Comparison of ENCODE assay signal across 8 mouse cellular contexts in genomic region chr2:36104956-36105741, GRCm38 (mm10). TPM values are rescaled to one million over a fixed set of nuclear protein-coding genes. Genes with fewer than 3 reads are reported as not detected.
A peak's percentile ranks its signal among the peaks of the same experiment; 100 is the strongest.
DNase-seq lines count a peak whose midpoint lies in the region; ATAC-seq and TF ChIP-seq lines count a peak whose summit lies in the region.

Gene Lhx6 (minus strand): TSS chr2:36105408.

- no peak for TF ChIP-seq CTCF in left cerebral cortex, adult 2 months (IDR thresholded peaks at IDR 0.05)
- TF ChIP-seq CTCF in cortical plate, adult 2 months (IDR thresholded peaks at IDR 0.05; ENCODE audit: extremely low read depth, insufficient read depth, low read length), result no peak
- no peak for TF ChIP-seq CTCF in olfactory bulb, adult 2 months (IDR thresholded peaks at IDR 0.05; ENCODE audit: insufficient read depth, low read depth, low read length)

- ATAC-seq in limb, embryonic 13.5 days (ENCODE audit: low FRiP score, low read depth), result no peak

- H3K9ac ChIP-seq in limb, embryonic 13.5 days, result peak within 1 kb of the TSS; percentile 66

- no peaks in the 10 kb centered on the region for H3K36me3 ChIP-seq in limb, embryonic 13.5 days

- H3K4me2 ChIP-seq in limb, embryonic 13.5 days (replicated peaks), result peak within 1 kb of the TSS; percentile 84

- no peaks in the 10 kb centered on the region for H3K4me1 ChIP-seq in cortical plate, adult 2 months (ENCODE audit: control insufficient read depth, insufficient read depth, low read length)
- H3K4me1 ChIP-seq in limb, embryonic 13.5 days, result peaks cover 36% of the 10 kb centered on the region
- H3K4me1 ChIP-seq in olfactory bulb, adult 2 months (ENCODE audit: control insufficient read depth, insufficient read depth, low read length), result peaks cover 33% of the 10 kb centered on the region

- under 1% methylated on average over 41 of the region's 58 CpGs for WGBS in limb, embryonic 13.5 days
- WGBS in olfactory bulb, adult 2 months, result under 1% methylated on average over 53 of the region's 58 CpGs

- no peak for TF ChIP-seq POLR2A in cortical plate, adult 2 months (IDR thresholded peaks at IDR 0.05; ENCODE audit: extremely low read depth, insufficient read depth, low read length)
- no peak for TF ChIP-seq POLR2A in olfactory bulb, adult 2 months (IDR thresholded peaks at IDR 0.05; ENCODE audit: insufficient read depth, low read depth, low read length)

- H3K27ac ChIP-seq in left cerebral cortex, adult 2 months, result no peak within 1 kb of the TSS
- no peak within 1 kb of the TSS for H3K27ac ChIP-seq in cortical plate, adult 2 months (ENCODE audit: insufficient read depth, low read length)
- no peak within 1 kb of the TSS for H3K27ac ChIP-seq in limb, embryonic 13.5 days
- no peak within 1 kb of the TSS for H3K27ac ChIP-seq in olfactory bulb, adult 2 months (ENCODE audit: insufficient read depth, low read depth, low read length)

- peaks cover 100% of the 10 kb centered on the region for H3K27me3 ChIP-seq in limb, embryonic 13.5 days

- H3K4me3 ChIP-seq in left cerebral cortex, adult 2 months, result peak within 1 kb of the TSS; percentile 34
- peak within 1 kb of the TSS; percentile 6; the same call in 1 of the 2 replicates for H3K4me3 ChIP-seq in cortical plate, adult 2 months (ENCODE audit: insufficient read depth, low read length)
- H3K4me3 ChIP-seq in limb, embryonic 13.5 days, result peak within 1 kb of the TSS; percentile 45
- H3K4me3 ChIP-seq in olfactory bulb, adult 2 months (ENCODE audit: insufficient read depth, low read depth, low read length), result peak within 1 kb of the TSS; percentile 10; the same call in 1 of the 2 replicates

- DNase-seq in left cerebral cortex, adult 2 months (ENCODE audit: extremely low spot score in 1 of 2, low spot score in 2 of 2), result no peak
- no peak for DNase-seq in left cerebral cortex, adult 11 months (ENCODE audit: low spot score)
- peak; percentile 35 to 46 for DNase-seq in heart, postnatal 14 days
- DNase-seq in thymus, postnatal 25 days, result no peak
- DNase-seq in frontal cortex, postnatal 25 days (ENCODE audit: low spot score in 2 of 2), result no peak

- intact Hi-C loops in left cerebral cortex, adult 2 months (cut with DNase I), result loop anchor here (5.0 kb wide), 1 partner anchor 93 kb away; no protein-coding TSS in a partner anchor
- intact Hi-C loops in heart, postnatal 14 days (cut with DNase I), result loop anchor here (5.0 kb wide), 3 partner anchors 78 to 107 kb away; no protein-coding TSS in a partner anchor

- H3K9me3 ChIP-seq in limb, embryonic 13.5 days, result no peaks in the 10 kb centered on the region

RNA-seq across cellular contexts. Expression of gene Lhx6, which starts in this region (rescaled TPM):
- 10 to 100 TPM; 16.3 to 19.6 TPM for total RNA-seq in left cerebral cortex, adult 2 months (2021)
- polyA plus RNA-seq in cortical plate, adult 2 months (2012; rRNA removed), result 8.2 and 8.5 TPM in 2 replicates
- total RNA-seq in heart, postnatal 14 days (2021), result 10 to 100 TPM in 1 of 2 experiments, 1 to 10 TPM in 1; 8.9 to 10.6 TPM
- polyA plus RNA-seq in limb, embryonic 13.5 days (2015; fragmentation: Nextera tagmentation; extraction: Ambion mirVana), result 0.92 and 1.1 TPM in 2 replicates
- not detected in 2 replicates for polyA plus RNA-seq in olfactory bulb, adult 2 months (2012; ENCODE audit: insufficient read depth, insufficient read length, low replicate concordance, missing spikeins)

Comparison
In these comparisons a context has a peak if more than half of its experiments do, and no peak if none do; other contexts are left out.
1. DNase-seq: peak in heart, postnatal 14 days (2 of 2); none in left cerebral cortex, adult 2 months (0 of 2), left cerebral cortex, adult 11 months (single experiment), thymus, postnatal 25 days (single experiment) and frontal cortex, postnatal 25 days (0 of 2).
2. Peak in every context shown above with its lines, with median percentiles within 50 percentile points of each other: H3K4me3 ChIP-seq.